Mouse (Mus musculus): ENCODE data around the gene St6galnac4.

- TF ChIP-seq CTCF (IDR thresholded peaks at IDR 0.05; ENCODE audit: insufficient read depth, low read length) (no peak), POLR2A (IDR thresholded peaks at IDR 0.05; ENCODE audit: borderline replicate concordance, extremely low read depth, low read depth, low read length) (no peak)
Observed at GRCm38 (mm10) chr2:32568149-32568548, 18.7 kb upstream of the St6galnac4 start.
